Mouse (Mus musculus) naive thymus-derived CD4-positive, alpha-beta T cell, adult 2 months (primary cell): ENCODE data around the gene Lyrm7.
"Not testable (repeated sequence)": the region's sequence is repeated elsewhere in the genome, so short reads cannot be mapped to it uniquely, and the experiment has no call there.

Experiments
- DNase-seq: peaks from one replicate; pipeline ENCODE4 v3.0.0-alpha.2; 2011; ENCODE audit warnings: low read depth

The Lyrm7 gene

DNA sequence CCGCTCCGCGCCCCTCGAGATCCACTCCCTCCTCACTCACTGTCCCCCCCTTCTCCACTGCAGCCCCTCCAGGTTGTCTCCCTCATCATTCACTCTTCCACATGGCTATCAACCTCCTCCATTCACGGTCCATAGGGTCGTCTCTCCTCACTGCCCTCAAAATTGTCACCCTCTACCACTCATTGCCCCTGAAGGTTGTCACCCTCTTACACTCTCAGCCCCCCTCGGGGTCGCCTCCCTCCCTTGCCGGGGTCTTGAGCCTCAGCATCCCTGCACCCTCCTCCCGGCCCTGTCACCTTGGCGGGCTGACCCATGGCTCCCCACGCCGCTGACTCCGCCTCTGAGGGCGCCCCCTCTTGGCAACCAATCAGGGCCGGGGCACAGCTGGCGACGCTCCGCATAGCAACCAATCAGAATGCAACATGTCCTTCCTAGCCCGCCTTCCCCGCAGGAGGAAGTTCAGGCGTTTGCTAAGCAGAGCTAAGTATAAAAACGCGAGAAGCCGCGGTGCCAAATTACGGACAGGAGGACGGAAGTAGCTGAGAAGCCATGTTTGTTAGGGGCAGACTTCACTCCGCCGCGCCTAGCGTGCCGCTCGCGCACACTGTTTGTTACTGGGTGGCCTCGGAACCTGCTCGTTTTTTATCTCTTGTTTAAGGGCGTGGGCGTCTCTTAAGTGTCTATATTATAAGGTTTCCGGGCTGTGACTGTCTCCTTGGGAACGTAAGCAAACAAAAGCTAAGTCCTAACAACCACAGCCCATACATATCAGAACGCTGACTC, at the start of gene Lyrm7:
Gene Lyrm7 (minus strand): TSS at position 661 of the 783 bp plus-strand sequence.
- peak; percentile 98 for DNase-seq

GRCm38 (mm10) chr11:54910081-54910665, 49.5 kb upstream of the Lyrm7 start:
- DNase-seq = no peak

- no peak for DNase-seq
These were observed 48.6 kb upstream of the Lyrm7 start for GRCm38 (mm10) chr11:54909273-54909672.

- DNase-seq = no peak
These were observed 46.5 kb upstream of the Lyrm7 start for GRCm38 (mm10) chr11:54907259-54907658.

DNA sequence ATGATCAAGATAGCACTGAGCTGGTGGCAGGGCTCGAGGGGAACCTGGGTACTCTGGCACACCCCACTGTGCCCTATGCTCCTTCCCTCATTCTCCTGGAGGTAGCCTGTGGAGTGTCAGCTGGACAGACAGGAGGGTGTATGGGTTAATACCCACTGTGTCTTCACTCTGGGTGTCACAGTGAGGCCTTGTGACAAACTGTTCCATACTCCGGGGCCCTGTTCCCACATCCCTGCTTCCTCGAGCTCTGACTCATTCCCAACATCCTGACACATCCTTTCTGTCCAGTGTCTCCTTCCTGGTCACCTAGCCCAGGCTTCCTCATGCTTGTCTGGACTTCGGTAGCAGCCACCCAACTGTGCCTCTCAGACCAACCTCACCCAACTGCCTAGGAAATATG, 45.8 kb upstream of the Lyrm7 start:
- no peak for DNase-seq

- DNase-seq = no peak
These were observed 45.2 kb upstream of the Lyrm7 start for GRCm38 (mm10) chr11:54905931-54906330.

DNA sequence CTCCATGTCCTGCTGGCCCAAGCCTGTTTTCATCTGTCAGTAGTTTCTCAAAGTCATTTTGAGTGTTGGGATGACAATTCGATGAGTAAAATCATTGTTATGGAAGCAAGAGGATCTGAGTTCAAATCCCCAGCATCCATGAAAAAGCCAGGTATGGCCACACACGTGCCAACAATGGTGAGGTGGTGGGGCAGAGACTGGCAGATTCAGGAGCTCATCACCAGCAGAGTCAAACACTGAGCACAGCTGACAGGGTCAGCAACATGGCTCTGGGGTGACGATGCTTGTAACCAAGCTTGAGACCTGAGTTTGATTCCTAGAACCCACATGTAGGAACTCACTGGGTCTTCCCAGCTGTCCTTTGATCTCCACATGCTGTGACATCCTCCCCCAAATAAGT, 44.4 kb upstream of the Lyrm7 start:
- no peak for DNase-seq

DNA sequence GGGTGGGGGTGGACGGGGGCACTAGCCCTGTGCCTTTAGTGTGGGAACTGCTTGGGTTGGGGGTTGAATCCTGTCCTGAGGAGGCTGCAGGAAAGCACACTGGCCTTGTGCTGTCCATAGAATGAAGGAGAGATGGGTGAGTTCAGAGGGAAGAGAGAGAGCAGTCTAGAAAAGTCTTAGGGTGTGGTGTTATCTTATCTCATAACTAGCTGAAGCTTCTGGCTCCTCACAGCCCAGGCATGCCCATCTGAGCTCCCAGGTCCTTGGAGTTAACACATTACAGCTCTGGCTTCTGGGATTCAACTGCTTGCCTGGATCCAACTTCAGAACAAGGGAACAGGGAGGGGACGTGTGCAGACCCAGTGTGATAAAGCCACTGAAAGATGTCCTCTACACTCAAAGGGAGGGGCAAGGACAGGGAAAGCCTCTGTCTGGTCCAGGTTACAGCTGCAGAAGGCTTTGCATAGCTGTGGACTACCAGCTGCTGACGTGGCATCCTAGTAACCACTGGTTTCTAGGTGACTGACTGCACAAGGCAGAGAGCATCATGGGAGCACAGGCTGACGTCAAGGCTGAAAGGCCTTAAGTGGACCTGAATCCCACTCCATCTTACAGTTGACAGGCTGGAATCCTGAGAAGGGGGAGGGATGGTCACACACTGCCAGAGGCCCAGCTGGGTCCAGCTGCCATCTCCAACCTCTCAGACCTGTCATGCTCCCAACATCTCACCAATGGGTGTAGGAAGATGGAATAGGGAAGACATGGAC, 43.4 kb upstream of the Lyrm7 start:
- peak; percentile 31 for DNase-seq

DNA sequence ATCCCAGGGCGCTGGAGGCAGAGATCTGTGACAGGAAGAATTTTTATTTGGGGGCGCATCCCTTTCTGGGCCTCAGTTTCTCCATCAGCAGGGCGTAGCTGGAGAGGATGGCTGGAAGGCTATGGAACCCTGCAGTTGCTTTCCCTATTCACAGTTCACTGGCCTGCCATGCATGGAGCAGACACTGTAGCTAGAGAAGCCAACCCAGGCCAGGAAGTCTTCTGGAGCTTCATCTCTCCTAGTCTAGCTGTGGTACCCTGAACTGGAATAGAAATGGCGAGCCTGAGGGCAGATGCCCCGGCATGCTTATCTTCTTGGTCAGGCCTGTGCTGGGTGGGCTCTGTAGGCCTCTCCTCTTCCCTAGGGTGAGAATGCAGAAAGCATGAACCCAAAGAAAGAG, 42.6 kb upstream of the Lyrm7 start:
- no peak for DNase-seq

DNA sequence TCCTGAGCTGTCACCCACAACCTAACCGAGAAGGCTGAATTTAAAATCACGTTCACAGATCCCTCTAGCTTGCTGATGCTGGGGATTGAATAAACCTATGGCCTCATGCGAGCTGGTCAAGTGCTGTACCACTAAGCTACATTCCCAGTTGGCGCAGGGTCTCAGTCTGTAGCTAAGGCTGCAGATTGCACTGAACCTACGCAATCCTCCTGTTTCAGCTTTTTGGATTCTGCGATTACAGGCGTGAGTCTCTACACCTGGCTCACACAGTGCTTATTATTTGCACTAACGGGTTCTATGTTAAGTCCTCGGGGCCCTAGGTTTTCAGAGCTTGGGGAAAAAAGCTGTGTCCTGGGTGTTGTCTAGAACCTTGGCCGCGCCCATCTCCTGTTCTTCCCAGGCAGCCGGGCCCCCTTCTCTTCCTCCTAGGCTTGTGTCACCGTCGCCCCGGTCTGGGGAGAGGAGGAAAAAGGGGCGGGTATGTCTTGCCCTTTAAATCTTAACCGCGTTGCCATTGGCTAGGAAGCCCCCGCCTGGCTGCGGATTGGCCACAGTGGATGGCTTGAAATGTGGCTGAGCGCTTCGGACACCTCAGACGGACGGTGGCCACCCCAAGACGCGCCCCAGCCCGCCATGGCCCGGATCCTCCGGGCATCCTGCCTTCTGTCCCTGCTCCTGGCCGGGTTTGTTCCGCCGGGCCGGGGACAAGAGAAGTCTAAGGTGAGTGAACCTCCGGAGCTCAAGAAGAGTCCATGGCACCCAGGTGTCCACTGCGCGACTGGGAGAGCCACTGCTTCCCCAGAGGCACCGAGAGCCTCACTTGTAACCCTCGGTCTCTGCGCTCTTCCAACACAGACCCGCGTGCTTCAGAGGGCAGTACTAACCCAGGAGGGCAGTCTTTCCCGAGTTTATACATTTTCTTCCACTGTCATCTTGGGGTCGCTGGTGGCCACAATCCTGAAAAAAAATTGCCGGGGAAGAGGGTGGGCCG, 41.9 kb upstream of the Lyrm7 start, which contains the start of gene Gpx3:
Gene Gpx3 (plus strand): TSS at position 121 of the 991 bp plus-strand sequence.
- DNase-seq = no peak

DNA sequence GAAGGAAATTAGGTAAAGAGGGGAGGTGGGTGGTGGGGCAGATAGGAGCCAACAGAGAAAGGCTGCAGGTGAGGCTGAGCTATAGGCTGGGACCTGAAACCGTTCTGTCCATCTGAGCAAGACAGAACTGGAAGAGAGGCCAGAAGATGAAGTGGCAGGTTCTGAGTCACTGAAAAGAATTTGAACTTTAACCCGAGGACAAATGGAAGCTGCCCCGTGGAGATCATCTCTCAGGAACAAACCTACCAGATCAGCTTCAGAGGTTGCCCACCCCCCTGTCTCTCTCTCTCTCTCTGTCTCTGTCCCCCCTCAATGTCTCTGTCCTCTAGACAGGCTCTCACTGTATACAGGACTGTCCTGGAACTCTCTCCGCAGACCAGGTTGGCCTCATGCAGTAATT, 38.9 kb upstream of the Lyrm7 start:
- DNase-seq = no peak

- no peak for DNase-seq
These were observed 36.8 kb upstream of the Lyrm7 start for GRCm38 (mm10) chr11:54897470-54897869.

- DNase-seq = not testable (repeated sequence)
These were observed 35.9 kb upstream of the Lyrm7 start for GRCm38 (mm10) chr11:54896646-54897045.

- no peak for DNase-seq
These were observed 33.9 kb upstream of the Lyrm7 start for GRCm38 (mm10) chr11:54894589-54894988.

DNA sequence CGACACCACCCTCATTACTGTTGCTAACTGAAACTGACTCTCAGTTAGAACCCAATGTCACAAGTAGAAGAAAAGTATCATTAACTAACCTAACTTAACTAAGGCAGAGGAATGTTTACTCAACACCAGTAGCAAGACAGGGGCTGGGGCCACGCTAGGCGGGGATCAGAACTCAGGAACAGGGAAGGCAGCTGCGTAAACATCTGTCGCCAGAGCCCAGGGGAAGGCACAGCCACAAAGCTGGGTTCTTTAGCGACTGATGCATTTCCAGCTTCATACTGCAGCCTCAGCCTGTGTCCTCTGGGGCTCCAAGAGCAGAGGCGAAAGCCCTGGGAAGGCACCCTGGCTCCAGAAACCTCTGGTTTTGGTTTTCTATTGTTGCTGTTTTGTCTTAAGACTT, 31.4 kb upstream of the Lyrm7 start:
- DNase-seq = no peak

- no peak for DNase-seq
These were observed 30.6 kb upstream of the Lyrm7 start for GRCm38 (mm10) chr11:54891341-54891740.

DNA sequence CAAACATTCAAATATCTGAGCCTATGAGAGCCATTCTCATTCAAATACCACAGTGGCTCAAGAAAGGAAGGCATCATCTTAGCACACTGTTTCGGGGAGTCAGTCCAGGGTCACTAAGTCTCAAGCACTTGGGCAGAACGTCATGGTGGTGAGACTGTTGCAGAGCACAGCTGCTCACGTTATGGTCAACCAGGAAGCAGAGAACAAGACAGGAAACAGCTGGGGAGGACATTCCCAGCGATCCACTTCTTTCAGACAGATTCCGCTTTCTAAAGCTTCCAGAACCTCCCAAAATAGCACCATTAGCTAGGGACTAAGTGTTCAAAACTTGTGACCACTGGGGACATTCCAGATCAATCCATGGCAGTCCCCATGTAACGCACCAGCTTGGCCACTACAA, 27.2 kb upstream of the Lyrm7 start:
- no peak for DNase-seq

- DNase-seq = no peak
These were observed 24.7 kb upstream of the Lyrm7 start for GRCm38 (mm10) chr11:54885406-54885805.

GRCm38 (mm10) chr11:54884937-54885336, 24.2 kb upstream of the Lyrm7 start:
- no peak for DNase-seq

DNA sequence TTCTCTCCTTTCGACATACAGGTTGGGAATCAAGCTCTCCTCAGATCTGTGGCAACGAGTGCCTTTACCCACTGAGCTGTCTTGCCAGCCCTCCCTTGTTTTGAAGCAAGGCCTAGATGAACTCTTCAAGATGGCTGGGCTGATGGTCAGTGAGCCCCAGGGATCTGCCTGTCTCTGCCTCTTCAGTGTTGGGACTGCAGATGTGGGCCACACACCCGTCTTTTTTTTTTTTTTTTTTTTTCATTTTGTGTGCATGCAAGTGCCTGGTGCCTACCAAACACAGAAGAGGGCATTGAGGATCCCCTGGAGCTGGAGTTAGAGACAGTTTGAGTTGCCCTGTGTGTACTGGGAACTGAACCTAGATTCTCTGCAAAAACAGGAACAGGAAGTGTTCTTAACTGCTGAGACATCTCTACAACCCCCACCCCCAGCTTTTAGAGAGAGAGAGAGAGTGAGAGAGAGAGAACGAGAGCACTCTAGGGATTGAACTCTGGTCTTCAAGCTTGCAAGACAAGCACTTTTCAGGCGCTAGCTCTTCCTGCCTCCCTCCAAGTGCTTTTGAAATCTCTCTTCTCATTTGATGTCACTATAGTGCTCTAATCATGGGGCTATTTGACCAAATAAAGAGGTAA, 23.6 kb upstream of the Lyrm7 start:
- no peak for DNase-seq

GRCm38 (mm10) chr11:54882671-54883070, 22.0 kb upstream of the Lyrm7 start:
- DNase-seq = no peak
